Comparison of ENCODE assay signal across 20 mouse cellular contexts in the genomic region with DNA sequence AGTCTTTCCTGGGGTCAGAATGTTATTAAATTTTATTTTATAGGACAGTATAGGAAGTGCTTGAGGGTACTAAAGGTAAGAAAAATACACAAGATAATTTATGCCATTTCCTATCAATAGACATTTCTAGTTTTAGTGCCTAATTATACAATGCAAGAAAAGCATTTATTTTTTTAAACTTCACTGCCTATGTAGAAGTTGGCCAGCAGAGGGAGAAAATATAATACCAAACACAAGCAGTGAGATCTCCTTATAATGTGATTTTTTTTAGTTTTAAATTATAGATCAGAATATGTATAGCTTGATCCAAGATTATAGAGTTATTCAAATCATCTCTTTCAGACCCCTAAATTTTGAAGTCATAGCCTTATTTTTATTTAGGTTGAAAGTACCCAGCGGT.
DNase-seq lines count a peak whose midpoint lies in the region; ATAC-seq and TF ChIP-seq lines count a peak whose summit lies in the region.
"Had no signal": no experiment of that assay in that cellular context is flagged by ENCODE, and none has a peak within 500 bp of the region (broad histone marks: within the 10 kb centered on the region; RNA-seq: fewer than 3 reads in every experiment).

No protein-coding gene starts in this region.

- H3K27me3 ChIP-seq in intestine, postnatal 0 days (replicated peaks; ENCODE audit: control insufficient read depth, insufficient read depth, low read length), result no peaks in the 10 kb centered on the region
- no peaks in the 10 kb centered on the region for H3K27me3 ChIP-seq in intestine, embryonic 16.5 days (replicated peaks; ENCODE audit: control insufficient read depth, insufficient read depth, low read length)
- no peaks in the 10 kb centered on the region for H3K27me3 ChIP-seq in midbrain, postnatal 0 days (ENCODE audit: insufficient read depth, low read length)
- H3K27me3 ChIP-seq in midbrain, embryonic 10.5 days (ENCODE audit: low read depth, poor library complexity, severe bottlenecking), result no peaks in the 10 kb centered on the region
- no peaks in the 10 kb centered on the region for H3K27me3 ChIP-seq in forebrain, embryonic 15.5 days
- H3K27me3 ChIP-seq: hindbrain, embryonic 15.5 days; intestine, embryonic 15.5 days; midbrain, embryonic 13.5 days; neural tube, embryonic 13.5 days had no signal

- no peak overlapping the region for H3K4me3 ChIP-seq in intestine, postnatal 0 days (ENCODE audit: low read depth, low read length)
- H3K4me3 ChIP-seq in intestine, embryonic 16.5 days (ENCODE audit: low read length), result no peak overlapping the region
- no peak overlapping the region for H3K4me3 ChIP-seq in midbrain, postnatal 0 days (ENCODE audit: low read depth, low read length)
- no peak overlapping the region for H3K4me3 ChIP-seq in midbrain, embryonic 10.5 days
- no peak overlapping the region for H3K4me3 ChIP-seq in forebrain, embryonic 15.5 days
- no peak overlapping the region for H3K4me3 ChIP-seq in gastrocnemius, adult 2 months
- H3K4me3 ChIP-seq: embryonic facial prominence, embryonic 10.5 days; heart, embryonic 10.5 days; hindbrain, embryonic 15.5 days; intestine, embryonic 15.5 days; midbrain, embryonic 13.5 days; myocyte; neural tube, embryonic 13.5 days had no signal

- no peaks in the 10 kb centered on the region for H3K4me1 ChIP-seq in intestine, postnatal 0 days (replicated peaks; ENCODE audit: control insufficient read depth, insufficient read depth, low read length)
- no peaks in the 10 kb centered on the region for H3K4me1 ChIP-seq in intestine, embryonic 16.5 days (ENCODE audit: control insufficient read depth, insufficient read depth, low read length)
- no peaks in the 10 kb centered on the region for H3K4me1 ChIP-seq in midbrain, postnatal 0 days (ENCODE audit: insufficient read depth, low read length)
- no peaks in the 10 kb centered on the region for H3K4me1 ChIP-seq in midbrain, embryonic 10.5 days
- H3K4me1 ChIP-seq in forebrain, embryonic 15.5 days, result no peaks in the 10 kb centered on the region
- H3K4me1 ChIP-seq: embryonic facial prominence, embryonic 10.5 days; heart, embryonic 10.5 days; hindbrain, embryonic 15.5 days; intestine, embryonic 15.5 days; midbrain, embryonic 13.5 days; neural tube, embryonic 13.5 days had no signal

- no peak overlapping the region for H3K27ac ChIP-seq in intestine, postnatal 0 days (ENCODE audit: low read depth, low read length)
- no peak overlapping the region for H3K27ac ChIP-seq in intestine, embryonic 16.5 days (ENCODE audit: low read length)
- H3K27ac ChIP-seq in midbrain, postnatal 0 days (ENCODE audit: low read depth, low read length), result no peak overlapping the region
- H3K27ac ChIP-seq in midbrain, embryonic 10.5 days (replicated peaks), result no peak overlapping the region
- H3K27ac ChIP-seq in forebrain, embryonic 15.5 days (replicated peaks), result no peak overlapping the region
- no peak overlapping the region for H3K27ac ChIP-seq in gastrocnemius, adult 2 months
- H3K27ac ChIP-seq: embryonic facial prominence, embryonic 10.5 days; heart, embryonic 10.5 days; hindbrain, embryonic 15.5 days; intestine, embryonic 15.5 days; midbrain, embryonic 13.5 days; neural tube, embryonic 13.5 days had no signal

- no peak overlapping the region for H3K9ac ChIP-seq in intestine, postnatal 0 days (ENCODE audit: low read depth, low read length)
- no peak overlapping the region for H3K9ac ChIP-seq in intestine, embryonic 16.5 days (ENCODE audit: low read depth, low read length)
- H3K9ac ChIP-seq in midbrain, postnatal 0 days (replicated peaks; ENCODE audit: low read length, poor library complexity, severe bottlenecking), result no peak overlapping the region
- no peak overlapping the region for H3K9ac ChIP-seq in forebrain, embryonic 15.5 days (replicated peaks)
- H3K9ac ChIP-seq: hindbrain, embryonic 15.5 days; intestine, embryonic 15.5 days; midbrain, embryonic 13.5 days; neural tube, embryonic 13.5 days had no signal

- intact Hi-C loops in gastrocnemius, adult 2 months (cut with DNase I), result no loop called here

- TF ChIP-seq CTCF in intestine, postnatal 0 days (IDR thresholded peaks at IDR 0.05; ENCODE audit: low read depth), result peak; percentile 12; the same call in 1 of the 2 replicates
- peak; percentile 69 for TF ChIP-seq CTCF in midbrain, postnatal 0 days (IDR thresholded peaks at IDR 0.05)
- TF ChIP-seq CTCF in gastrocnemius, adult 2 months (IDR thresholded peaks at IDR 0.05), result no peak

- H3K9me3 ChIP-seq in intestine, postnatal 0 days (ENCODE audit: control insufficient read depth), result no peaks in the 10 kb centered on the region
- H3K9me3 ChIP-seq in intestine, embryonic 16.5 days (ENCODE audit: control insufficient read depth, low read length), result no peaks in the 10 kb centered on the region
- no peaks in the 10 kb centered on the region for H3K9me3 ChIP-seq in midbrain, postnatal 0 days (ENCODE audit: low read length)
- H3K9me3 ChIP-seq in midbrain, embryonic 10.5 days (replicated peaks), result no peaks in the 10 kb centered on the region
- no peaks in the 10 kb centered on the region for H3K9me3 ChIP-seq in forebrain, embryonic 15.5 days
- H3K9me3 ChIP-seq: embryonic facial prominence, embryonic 10.5 days; heart, embryonic 10.5 days; hindbrain, embryonic 15.5 days; intestine, embryonic 15.5 days; midbrain, embryonic 13.5 days; neural tube, embryonic 13.5 days had no signal

- H3K36me3 ChIP-seq in intestine, postnatal 0 days (ENCODE audit: control insufficient read depth, insufficient read depth), result no peaks in the 10 kb centered on the region
- H3K36me3 ChIP-seq in intestine, embryonic 16.5 days (ENCODE audit: control insufficient read depth, insufficient read depth, low read length), result no peaks in the 10 kb centered on the region
- no peaks in the 10 kb centered on the region for H3K36me3 ChIP-seq in midbrain, postnatal 0 days (ENCODE audit: insufficient read depth, low read length)
- H3K36me3 ChIP-seq in midbrain, embryonic 10.5 days, result no peaks in the 10 kb centered on the region
- no peaks in the 10 kb centered on the region for H3K36me3 ChIP-seq in forebrain, embryonic 15.5 days
- H3K36me3 ChIP-seq: embryonic facial prominence, embryonic 10.5 days; heart, embryonic 10.5 days; hindbrain, embryonic 15.5 days; intestine, embryonic 15.5 days; midbrain, embryonic 13.5 days; neural tube, embryonic 13.5 days had no signal

- WGBS in intestine, postnatal 0 days, result 87% methylated on average over 1 of the region's 1 CpGs
- 92% methylated on average over 1 of the region's 1 CpGs for WGBS in intestine, embryonic 16.5 days
- WGBS in midbrain, postnatal 0 days, result 88% methylated on average over 1 of the region's 1 CpGs
- 97% methylated on average over 1 of the region's 1 CpGs for WGBS in midbrain, embryonic 10.5 days
- 93% methylated on average over 1 of the region's 1 CpGs for WGBS in forebrain, embryonic 15.5 days

- no peak overlapping the region for H3K4me2 ChIP-seq in intestine, postnatal 0 days (replicated peaks; ENCODE audit: low read depth)
- H3K4me2 ChIP-seq in intestine, embryonic 16.5 days (ENCODE audit: low read depth, low read length), result no peak overlapping the region
- H3K4me2 ChIP-seq in midbrain, postnatal 0 days (ENCODE audit: low read depth, low read length, poor library complexity, severe bottlenecking), result no peak overlapping the region
- H3K4me2 ChIP-seq in forebrain, embryonic 15.5 days (replicated peaks), result no peak overlapping the region
- H3K4me2 ChIP-seq: hindbrain, embryonic 15.5 days; intestine, embryonic 15.5 days; midbrain, embryonic 13.5 days; neural tube, embryonic 13.5 days had no signal

- DNase-seq in midbrain, postnatal 0 days (ENCODE audit: low spot score), result peak; percentile 13
- DNase-seq in midbrain, embryonic 10.5 days (ENCODE audit: low spot score), result no peak
- no peak for DNase-seq in gastrocnemius, adult 2 months
- DNase-seq in ovary, postnatal 14 days (ENCODE audit: low spot score), result no peak
- DNase-seq: adrenal gland, postnatal 10 days; gastrocnemius, postnatal 36 days; heart, postnatal 4 days; lung, postnatal 10 days; right cerebral cortex, postnatal 4 days; thymus, postnatal 25 days had no signal

- no peak for ATAC-seq in intestine, postnatal 0 days
- ATAC-seq in intestine, embryonic 16.5 days, result no peak
- ATAC-seq in midbrain, postnatal 0 days (ENCODE audit: low FRiP score), result no peak
- 0 out of 2 replicates have a peak, but pooled peaks have one; percentile 41 for ATAC-seq in forebrain, embryonic 15.5 days (replicated peaks)
- ATAC-seq: intestine, embryonic 15.5 days; midbrain, embryonic 13.5 days had no signal
